Mouse (Mus musculus) lung, adult 18-20 months (tissue): ENCODE results near the gene Peli2.

Experiments used
- DNase-seq, 2 experiments: peaks; one replicate each; pipeline ENCODE4 v3.0.0; 2022; ENCODE audit warnings: mixed read lengths in 2 of 2

The Peli2 gene

GRCm38 (mm10) chr14:48153865-48154511, 33.4 kb downstream of the Peli2 start:
- no peak for DNase-seq

- no peak for DNase-seq
These were observed 34.0 kb downstream of the Peli2 start for GRCm38 (mm10) chr14:48154641-48155040.

DNA sequence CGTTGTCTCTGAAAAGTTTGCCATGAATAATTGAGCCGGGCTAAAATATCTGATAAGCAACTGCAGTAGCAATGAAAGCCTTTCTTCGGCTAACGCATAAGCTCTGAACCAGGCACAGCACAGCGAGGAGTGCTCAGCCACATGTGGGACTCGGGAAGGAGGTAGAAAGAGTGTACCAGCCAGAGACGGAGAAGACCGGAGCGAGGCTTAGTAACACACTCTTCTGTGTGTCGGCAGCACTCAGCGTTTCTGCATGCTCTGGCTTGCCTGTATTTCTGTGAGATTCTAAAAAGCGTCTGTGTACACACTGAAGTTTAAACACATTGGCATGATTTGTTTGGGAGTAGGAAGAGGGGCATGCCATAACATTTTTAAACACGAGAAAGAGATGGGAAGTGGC, 34.5 kb downstream of the Peli2 start:
- DNase-seq, result no peak

DNA sequence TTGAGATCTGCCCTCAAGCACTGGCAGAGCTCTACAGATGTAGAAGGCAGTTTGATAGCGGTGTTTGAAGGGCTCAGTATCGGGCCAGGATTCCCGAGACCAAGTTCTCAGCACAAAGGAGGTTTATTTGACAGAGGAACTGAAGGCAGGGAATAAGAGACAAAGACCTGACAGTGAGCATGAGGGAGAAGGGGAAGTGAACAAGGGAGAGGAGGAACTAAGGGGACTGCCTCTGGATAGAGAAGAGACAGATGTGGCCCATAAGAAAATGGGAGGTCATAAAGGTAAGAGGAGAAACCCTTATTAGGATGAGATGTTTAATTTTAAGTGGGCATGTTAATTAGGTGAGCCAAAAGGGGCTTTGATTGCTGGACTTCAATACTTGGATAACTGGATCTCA, 36.5 kb downstream of the Peli2 start:
- DNase-seq, result no peak

DNA sequence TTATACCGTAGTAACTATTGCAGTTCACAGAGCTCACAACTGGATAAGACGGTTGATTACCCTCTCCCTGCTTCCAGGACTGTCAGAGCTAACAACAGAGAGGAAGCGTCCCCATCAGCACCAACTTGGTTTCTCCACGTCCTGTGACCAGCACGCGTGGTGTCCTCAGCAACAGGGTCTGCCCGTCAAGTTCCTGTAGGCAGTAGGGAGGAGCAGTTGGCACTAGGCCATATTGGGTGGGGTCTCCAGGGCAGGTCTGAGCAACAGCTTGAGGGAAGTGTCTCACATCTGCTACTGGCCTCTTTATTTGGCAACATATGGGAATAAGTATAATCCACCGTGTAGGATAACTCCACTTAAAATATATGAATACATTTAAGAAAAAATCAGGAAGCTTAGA, 37.2 kb downstream of the Peli2 start:
- DNase-seq, result no peak

- DNase-seq, result no peak
These were observed 38.8 kb downstream of the Peli2 start for GRCm38 (mm10) chr14:48159401-48159800.

GRCm38 (mm10) chr14:48162446-48162845, 41.8 kb downstream of the Peli2 start:
- DNase-seq, result no peak

DNA sequence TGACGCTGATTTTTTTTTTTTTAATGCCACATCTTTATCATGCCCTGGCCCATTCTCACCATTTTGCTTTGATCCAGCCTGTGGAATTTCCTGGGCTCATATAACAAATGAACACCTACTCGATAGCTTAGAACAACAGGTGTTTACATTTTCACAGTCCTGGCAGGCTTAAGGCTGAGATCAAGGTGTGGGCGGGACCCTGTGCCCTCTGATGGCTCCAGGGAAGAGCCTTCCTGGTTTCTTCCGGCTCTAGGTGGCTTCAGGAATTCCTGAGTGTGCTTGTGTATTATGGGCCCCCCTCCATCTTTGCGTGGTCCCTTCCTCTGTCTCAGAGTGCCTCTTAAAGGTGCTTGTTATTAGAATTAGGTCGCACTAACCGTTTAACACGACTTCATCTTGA, 44.3 kb downstream of the Peli2 start:
- no peak for DNase-seq

DNA sequence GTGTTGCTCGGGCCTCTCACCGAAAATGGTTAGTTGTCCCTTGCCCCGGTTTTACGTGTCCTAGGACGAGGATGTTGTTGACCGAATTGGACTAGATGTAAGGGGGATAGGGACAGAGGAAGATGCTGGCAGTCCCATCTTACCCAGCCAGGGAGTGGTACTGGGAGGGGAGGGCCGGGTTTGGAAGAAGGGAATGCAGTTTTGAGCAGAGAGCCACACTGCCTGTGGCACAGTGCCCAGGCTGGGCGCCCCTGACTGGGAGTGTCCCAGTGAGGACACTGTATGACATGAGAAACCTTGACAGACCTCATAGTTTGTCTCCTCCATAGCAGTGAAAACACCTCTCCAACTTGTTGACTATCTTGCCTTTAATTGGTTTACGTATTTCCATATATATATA, 45.8 kb downstream of the Peli2 start:
- DNase-seq, result no peak

- no peak for DNase-seq
These were observed 46.4 kb downstream of the Peli2 start for GRCm38 (mm10) chr14:48167020-48167419.

- DNase-seq, result no peak
These were observed 47.5 kb downstream of the Peli2 start for GRCm38 (mm10) chr14:48168116-48168515.

DNA sequence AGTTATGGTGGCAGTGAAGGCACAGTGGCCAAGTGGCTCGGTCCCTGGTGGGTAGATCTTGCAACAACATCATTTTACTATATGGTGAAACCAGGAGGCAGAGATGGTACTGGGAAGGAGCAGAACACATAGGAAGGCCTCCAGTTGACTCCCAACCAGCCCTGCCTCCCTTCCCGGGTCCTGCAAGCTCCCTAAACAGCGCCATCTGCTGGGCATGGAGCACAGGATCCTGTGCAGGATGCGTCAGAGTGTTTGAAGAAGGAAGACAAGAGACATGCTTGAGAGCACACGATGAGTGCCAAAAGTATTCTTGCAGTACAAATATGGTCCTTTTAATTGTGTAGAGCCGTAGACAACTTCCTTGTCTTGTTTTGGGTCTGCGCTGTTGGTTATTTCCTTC, 49.3 kb downstream of the Peli2 start:
- DNase-seq, result peak in 1 of 2 experiments; percentile 54

GRCm38 (mm10) chr14:48171268-48171667, 50.6 kb downstream of the Peli2 start:
- DNase-seq, result no peak

DNA sequence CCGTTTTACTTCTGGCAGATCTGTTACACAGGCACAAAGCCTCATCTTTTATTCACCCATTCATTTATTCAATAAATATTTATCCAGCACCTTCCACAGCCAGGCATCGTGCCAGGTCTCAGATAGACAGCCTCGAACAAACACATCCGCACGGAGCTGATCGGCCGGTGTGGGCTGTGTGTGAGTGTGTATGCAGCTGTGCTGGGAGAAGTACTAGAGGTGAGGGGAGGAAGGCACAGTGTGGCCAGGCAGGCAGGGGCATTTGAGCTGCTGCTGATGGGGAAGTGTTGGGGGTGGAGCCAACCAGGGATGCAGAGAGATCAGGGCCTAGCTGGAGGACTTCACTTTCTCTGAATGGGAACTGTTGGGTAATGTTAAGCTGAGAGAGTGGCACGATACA, 51.4 kb downstream of the Peli2 start:
- peak; percentile 38 to 60 for DNase-seq

GRCm38 (mm10) chr14:48172876-48173275, 52.3 kb downstream of the Peli2 start:
- no peak for DNase-seq

GRCm38 (mm10) chr14:48173840-48174239, 53.2 kb downstream of the Peli2 start:
- no peak for DNase-seq

- no peak for DNase-seq
These were observed 53.7 kb downstream of the Peli2 start for GRCm38 (mm10) chr14:48174356-48174755.

GRCm38 (mm10) chr14:48175115-48175514, 54.5 kb downstream of the Peli2 start:
- no peak for DNase-seq

GRCm38 (mm10) chr14:48178304-48178995, 57.8 kb downstream of the Peli2 start:
- DNase-seq, result no peak

DNA sequence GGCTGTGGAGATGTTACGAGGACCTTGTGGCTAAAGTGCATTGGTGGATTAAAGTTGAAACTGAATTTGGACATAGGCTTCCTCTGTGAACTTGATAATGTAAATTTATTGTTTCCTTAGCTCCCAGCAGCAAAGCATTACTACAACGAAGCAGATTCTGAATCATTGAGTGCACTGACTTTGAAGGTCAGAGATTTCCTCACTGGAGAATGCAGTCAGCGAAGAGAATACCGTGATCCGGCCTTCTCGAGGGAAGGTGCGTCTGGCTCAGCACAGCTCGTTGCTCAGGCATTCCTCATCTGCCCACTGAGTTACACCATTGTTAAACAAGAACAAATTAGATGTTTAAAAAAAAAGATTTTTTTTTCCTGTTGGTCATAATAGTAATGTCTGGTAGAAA, 58.4 kb downstream of the Peli2 start:
- DNase-seq, result no peak

DNA sequence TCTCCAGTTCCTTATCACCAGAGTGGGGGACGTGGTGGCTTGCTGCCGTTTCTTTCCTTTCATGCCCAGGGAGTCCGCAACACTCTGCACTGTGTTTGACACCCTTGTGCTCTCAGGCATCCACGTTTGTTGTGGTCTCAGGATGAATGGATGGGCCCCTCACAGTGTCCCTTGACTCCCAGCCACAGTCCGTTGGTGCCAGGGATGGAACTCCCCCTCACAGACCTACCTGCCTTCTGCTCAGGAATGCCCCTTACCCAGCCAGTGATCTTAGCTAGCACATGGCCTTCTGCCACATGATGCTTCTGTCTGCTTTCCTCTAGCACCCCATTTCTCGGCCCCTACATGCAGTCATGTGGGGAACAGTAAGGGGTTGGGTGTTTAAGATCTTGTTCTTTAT, 65.7 kb downstream of the Peli2 start:
- DNase-seq, result no peak

DNA sequence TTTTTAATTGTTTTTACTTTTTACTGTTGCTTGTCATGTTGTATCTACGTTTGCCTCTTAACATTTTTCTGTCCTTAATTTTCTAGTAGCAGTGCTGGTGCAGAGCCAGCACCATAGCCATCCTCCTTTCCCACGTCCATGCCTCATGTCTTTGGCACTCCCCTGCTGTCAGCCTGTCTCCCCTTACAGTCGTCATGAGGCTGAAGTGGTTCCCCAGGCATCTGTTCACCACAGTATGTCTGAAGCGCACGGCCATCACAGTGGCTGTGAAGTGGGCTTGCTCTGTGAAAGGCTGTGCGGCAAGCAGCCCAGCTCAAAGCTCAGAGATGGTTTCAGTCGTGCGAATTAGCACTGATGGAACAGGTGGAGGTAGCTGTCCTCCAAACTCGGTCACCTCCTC, 66.5 kb downstream of the Peli2 start:
- no peak for DNase-seq

DNA sequence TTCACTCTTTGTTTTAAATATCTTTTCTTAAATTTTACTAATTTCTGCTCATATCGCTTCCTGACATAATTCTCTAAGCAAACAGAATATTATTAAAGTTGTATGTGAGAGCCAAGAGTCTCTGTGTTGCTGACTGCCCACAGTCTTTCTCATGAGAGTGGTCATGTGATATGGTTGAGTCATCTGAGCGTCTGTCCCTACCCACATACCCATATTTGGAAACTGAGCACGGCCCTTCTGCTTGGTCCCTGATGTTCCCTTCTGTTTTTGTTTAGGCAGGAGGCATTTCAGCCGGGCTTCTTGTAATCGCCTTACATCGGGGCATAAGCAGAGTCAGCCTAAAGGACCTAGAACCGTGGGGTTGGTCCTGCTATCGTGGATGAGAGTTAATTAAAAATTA, 68.7 kb downstream of the Peli2 start:
- peak in 1 of 2 experiments; percentile 33 for DNase-seq

DNA sequence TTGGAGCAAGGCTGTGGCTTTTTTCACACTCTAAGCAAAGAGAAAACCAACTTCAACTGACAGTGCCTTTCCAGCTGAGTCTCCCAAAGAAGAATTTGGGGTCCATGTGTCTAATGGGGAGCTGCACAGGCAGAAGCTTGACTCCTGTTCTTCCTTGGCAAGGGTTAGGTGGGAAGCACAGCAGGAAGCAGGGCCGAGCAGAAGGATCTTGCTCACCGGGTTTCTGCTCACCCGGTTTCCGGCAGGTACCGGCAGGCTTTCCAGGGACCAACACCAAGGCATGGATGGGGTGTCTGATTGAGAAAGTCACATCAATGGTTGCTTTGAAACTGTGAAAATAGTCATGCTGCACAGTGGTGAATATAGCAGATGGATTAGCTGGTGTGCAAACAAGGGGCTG, 70.3 kb downstream of the Peli2 start:
- DNase-seq, result no peak

- DNase-seq, result no peak
These were observed 71.3 kb downstream of the Peli2 start for GRCm38 (mm10) chr14:48191925-48192324.
